Mouse (Mus musculus) G1E (cell line): ENCODE measurements at regions not wholly inside any gene's neighbourhood (a gene's known extent, or its start where the extent isn't known, plus 50 kb on each side); places are given as distances from the start of the nearest gene placed in this dataset.

Source experiments
- CTCF ChIP-seq: IDR thresholded peaks from 2 replicates; pipeline ENCODE4 v1.5.1; 2012; ENCODE audit warnings: low read depth, low read length, inconsistent platforms, mixed read lengths
- GATA1 ChIP-seq: IDR thresholded peaks from 2 replicates; pipeline ENCODE4 v1.6.1; 2012; ENCODE audit warnings: borderline replicate concordance, low read length, inconsistent platforms, mixed read lengths
- POLR2AphosphoS5 ChIP-seq: IDR thresholded peaks from 2 replicates; pipeline ENCODE4 v1.6.1; 2012; ENCODE audit warnings: low read depth, low read length, inconsistent platforms; ENCODE audit not compliant: insufficient replicate concordance
- TAL1 ChIP-seq: conservative IDR thresholded peaks from 2 replicates; pipeline ENCODE4 v1.6.1; 2012; ENCODE audit warnings: low read depth, low read length, inconsistent platforms, mixed read lengths

DNA sequence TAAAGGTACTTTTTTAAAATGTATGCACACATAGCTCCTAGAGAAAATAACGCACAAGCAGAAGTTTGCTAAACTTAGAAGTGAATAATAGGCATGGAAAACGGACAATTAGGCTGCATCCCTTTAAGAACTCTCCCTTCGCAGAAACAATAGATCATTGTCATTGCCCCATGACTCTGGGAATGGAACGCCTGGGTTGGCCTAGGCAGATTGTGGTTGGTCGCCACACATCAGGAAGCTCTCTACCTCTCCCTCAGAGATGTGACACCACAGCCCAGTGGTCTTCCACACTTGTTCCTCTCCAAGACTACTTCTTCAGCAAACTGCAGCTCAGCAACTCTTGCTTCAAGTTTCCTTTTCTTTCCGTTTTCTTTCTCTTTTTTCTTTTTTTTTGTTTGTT is 247.8 kb downstream of the Gxylt1 start:
- TF ChIP-seq CTCF (no peak), GATA1 (no peak), POLR2AphosphoS5 (no peak), TAL1 (no peak)
